Mouse (Mus musculus): ENCODE measurements around the gene Pin1. TPM values are rescaled to one million over a fixed set of nuclear protein-coding genes. Genes with fewer than 3 reads are reported as not detected.
"Not testable (repeated sequence)": the region's sequence is repeated elsewhere in the genome, so short reads cannot be mapped to it uniquely, and the experiment has no call there.

Gene Pin1
- 47.4 and 48.4 TPM in 2 replicates for polyA plus RNA-seq (2015; fragmentation: Nextera tagmentation; extraction: Ambion mirVana)

- peak; percentile 99 for ATAC-seq (replicated peaks; ENCODE audit: extremely low read depth, insufficient read depth, low FRiP score)
- WGBS: under 1% methylated on average over 45 of the region's 45 CpGs
- Histone ChIP-seq H3K4me1 (ENCODE audit: control insufficient read depth, insufficient read depth, low read length) (peaks cover 17% of the 10 kb centered on the region), H3K27me3 (ENCODE audit: control insufficient read depth, insufficient read depth, low read length) (no peaks in the 10 kb centered on the region), H3K4me3 (ENCODE audit: low read length) (peak within 1 kb of the TSS; percentile 88), H3K36me3 (ENCODE audit: control insufficient read depth, insufficient read depth) (peaks cover 15% of the 10 kb centered on the region), H3K27ac (ENCODE audit: low read length) (peak within 1 kb of the TSS; percentile 51; the same call in 1 of the 2 replicates), H3K9ac (ENCODE audit: low read length) (peak within 1 kb of the TSS; percentile 93), H3K9me3 (replicated peaks; ENCODE audit: control insufficient read depth, low read length) (no peaks in the 10 kb centered on the region), H3K4me2 (ENCODE audit: low read depth, low read length) (peak within 1 kb of the TSS; percentile 90)
These were observed at the start of gene Pin1 for GRCm38 (mm10) chr9:20651602-20652259. TSS of gene Pin1 (plus strand) at chr9:20652095.

GRCm38 (mm10) chr9:20606269-20606668 is 45.6 kb upstream of the Pin1 start:
- peaks cover 7% of the 10 kb centered on the region; the same call in 1 of the 2 replicates for H3K36me3 ChIP-seq (ENCODE audit: control insufficient read depth, insufficient read depth)
- peaks cover 4% of the 10 kb centered on the region for H3K9me3 ChIP-seq (replicated peaks; ENCODE audit: control insufficient read depth, low read length)
- no peak overlapping the region; the same call in 1 of the 2 replicates for H3K4me2 ChIP-seq (ENCODE audit: low read depth, low read length)
- 78% methylated on average over 1 of the region's 1 CpGs for WGBS
- H3K9ac ChIP-seq (ENCODE audit: low read length): no peak overlapping the region
- H3K27me3 ChIP-seq (ENCODE audit: control insufficient read depth, insufficient read depth, low read length): no peaks in the 10 kb centered on the region
- H3K4me3 ChIP-seq (ENCODE audit: low read length): no peak overlapping the region
- H3K4me1 ChIP-seq (ENCODE audit: control insufficient read depth, insufficient read depth, low read length): 0 out of 2 replicates have a peak, but pooled peaks cover 4% of the 10 kb centered on the region
- no peak for ATAC-seq (replicated peaks; ENCODE audit: extremely low read depth, insufficient read depth, low FRiP score)
- H3K27ac ChIP-seq (ENCODE audit: low read length): no peak overlapping the region

- Histone ChIP-seq H3K9me3 (replicated peaks; ENCODE audit: control insufficient read depth, low read length) (peaks cover 4% of the 10 kb centered on the region), H3K36me3 (ENCODE audit: control insufficient read depth, insufficient read depth) (peaks cover 7% of the 10 kb centered on the region; the same call in 1 of the 2 replicates), H3K9ac (ENCODE audit: low read length) (peak overlapping the region; percentile 96), H3K4me3 (ENCODE audit: low read length) (peak overlapping the region; percentile 93), H3K27me3 (ENCODE audit: control insufficient read depth, insufficient read depth, low read length) (no peaks in the 10 kb centered on the region), H3K27ac (ENCODE audit: low read length) (peak overlapping the region; percentile 98), H3K4me1 (ENCODE audit: control insufficient read depth, insufficient read depth, low read length) (0 out of 2 replicates have a peak, but pooled peaks cover 4% of the 10 kb centered on the region), H3K4me2 (ENCODE audit: low read depth, low read length) (peak overlapping the region; percentile 89)
- WGBS: under 1% methylated on average over 57 of the region's 57 CpGs
- ATAC-seq (replicated peaks; ENCODE audit: extremely low read depth, insufficient read depth, low FRiP score): peak; percentile 85
These were observed 44.6 kb upstream of the Pin1 start for GRCm38 (mm10) chr9:20607100-20607974.

DNA sequence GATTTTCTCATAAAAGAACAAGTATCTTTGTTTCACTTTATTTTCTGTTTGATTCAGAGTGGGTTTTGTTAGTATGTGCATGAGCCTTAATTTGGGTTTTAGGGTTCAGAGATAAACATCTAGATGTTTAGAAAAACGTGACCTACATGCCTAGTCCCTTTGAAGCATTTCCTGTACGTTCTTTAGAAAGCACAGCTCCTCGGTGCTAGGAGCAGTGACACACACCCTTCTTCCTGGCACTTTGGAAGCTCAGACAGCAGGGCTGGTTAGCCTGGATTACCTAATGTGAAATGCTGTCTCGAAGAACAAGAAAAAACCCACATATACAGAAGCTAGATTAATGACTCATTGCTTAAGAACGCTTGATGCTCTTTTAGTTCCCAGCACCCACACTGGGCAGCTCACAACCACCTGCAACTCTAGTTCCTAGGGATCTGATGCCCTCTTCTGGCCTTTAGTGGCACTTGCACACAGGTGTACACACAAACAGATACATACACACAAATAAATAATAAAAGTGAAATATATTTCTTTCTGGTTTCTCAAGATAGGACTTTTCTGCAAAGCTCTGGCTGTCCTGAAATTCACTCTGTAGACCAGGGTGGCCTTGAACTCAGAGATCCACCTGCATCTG is 41.9 kb upstream of the Pin1 start:
- WGBS: 82% methylated on average over 5 of the region's 5 CpGs
- Histone ChIP-seq H3K36me3 (ENCODE audit: control insufficient read depth, insufficient read depth) (peaks cover 7% of the 10 kb centered on the region; the same call in 1 of the 2 replicates), H3K4me1 (ENCODE audit: control insufficient read depth, insufficient read depth, low read length) (0 out of 2 replicates have a peak, but pooled peaks cover 4% of the 10 kb centered on the region), H3K9me3 (replicated peaks; ENCODE audit: control insufficient read depth, low read length) (peaks cover 4% of the 10 kb centered on the region), H3K4me3 (ENCODE audit: low read length) (no peak overlapping the region), H3K9ac (ENCODE audit: low read length) (no peak overlapping the region), H3K27me3 (ENCODE audit: control insufficient read depth, insufficient read depth, low read length) (no peaks in the 10 kb centered on the region), H3K4me2 (ENCODE audit: low read depth, low read length) (no peak overlapping the region), H3K27ac (ENCODE audit: low read length) (no peak overlapping the region)
- no peak for ATAC-seq (replicated peaks; ENCODE audit: extremely low read depth, insufficient read depth, low FRiP score)

GRCm38 (mm10) chr9:20611976-20612375 is 39.9 kb upstream of the Pin1 start:
- 73% methylated on average over 5 of the region's 5 CpGs for WGBS
- no peaks in the 10 kb centered on the region for H3K27me3 ChIP-seq (ENCODE audit: control insufficient read depth, insufficient read depth, low read length)
- no peak overlapping the region for H3K4me3 ChIP-seq (ENCODE audit: low read length)

DNA sequence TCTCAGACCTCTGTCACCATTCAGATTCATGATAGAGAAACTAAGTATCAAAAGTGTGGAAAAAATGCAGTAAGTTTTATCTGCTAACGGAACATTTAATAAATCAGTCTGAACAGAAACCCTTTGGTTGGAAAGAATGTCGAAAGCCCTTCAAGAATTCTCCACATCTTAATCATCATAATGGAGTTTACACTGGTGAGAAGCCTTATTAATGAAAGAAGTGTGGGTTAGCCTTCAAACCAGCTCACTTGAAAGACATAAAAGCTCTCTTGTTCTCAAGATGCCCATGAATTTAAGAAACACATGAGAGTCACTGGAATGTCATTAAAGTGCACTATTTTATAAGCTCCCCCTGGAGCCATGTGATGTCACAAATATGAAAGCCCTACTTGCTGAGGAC is 35.2 kb upstream of the Pin1 start:
- Histone ChIP-seq H3K9me3 (replicated peaks; ENCODE audit: control insufficient read depth, low read length) (no peaks in the 10 kb centered on the region), H3K27me3 (ENCODE audit: control insufficient read depth, insufficient read depth, low read length) (no peaks in the 10 kb centered on the region), H3K36me3 (ENCODE audit: control insufficient read depth, insufficient read depth) (0 out of 2 replicates have a peak, but pooled peaks cover 2% of the 10 kb centered on the region), H3K4me3 (ENCODE audit: low read length) (no peak overlapping the region), H3K4me2 (ENCODE audit: low read depth, low read length) (no peak overlapping the region), H3K27ac (ENCODE audit: low read length) (no peak overlapping the region), H3K9ac (ENCODE audit: low read length) (no peak overlapping the region), H3K4me1 (ENCODE audit: control insufficient read depth, insufficient read depth, low read length) (no peaks in the 10 kb centered on the region)
- WGBS: 80% methylated on average over 2 of the region's 2 CpGs
- ATAC-seq (replicated peaks; ENCODE audit: extremely low read depth, insufficient read depth, low FRiP score): no peak

More at GRCm38 (mm10) chr9:20611976-20612375, 39.9 kb upstream of the Pin1 start:
- ATAC-seq (replicated peaks; ENCODE audit: extremely low read depth, insufficient read depth, low FRiP score): no peak
- no peak overlapping the region for H3K9ac ChIP-seq (ENCODE audit: low read length)
- H3K4me2 ChIP-seq (ENCODE audit: low read depth, low read length): no peak overlapping the region
- H3K9me3 ChIP-seq (replicated peaks; ENCODE audit: control insufficient read depth, low read length): peaks cover 4% of the 10 kb centered on the region
- H3K27ac ChIP-seq (ENCODE audit: low read length): no peak overlapping the region
- peaks cover 7% of the 10 kb centered on the region; the same call in 1 of the 2 replicates for H3K36me3 ChIP-seq (ENCODE audit: control insufficient read depth, insufficient read depth)
- 0 out of 2 replicates have a peak, but pooled peaks cover 2% of the 10 kb centered on the region for H3K4me1 ChIP-seq (ENCODE audit: control insufficient read depth, insufficient read depth, low read length)

DNA sequence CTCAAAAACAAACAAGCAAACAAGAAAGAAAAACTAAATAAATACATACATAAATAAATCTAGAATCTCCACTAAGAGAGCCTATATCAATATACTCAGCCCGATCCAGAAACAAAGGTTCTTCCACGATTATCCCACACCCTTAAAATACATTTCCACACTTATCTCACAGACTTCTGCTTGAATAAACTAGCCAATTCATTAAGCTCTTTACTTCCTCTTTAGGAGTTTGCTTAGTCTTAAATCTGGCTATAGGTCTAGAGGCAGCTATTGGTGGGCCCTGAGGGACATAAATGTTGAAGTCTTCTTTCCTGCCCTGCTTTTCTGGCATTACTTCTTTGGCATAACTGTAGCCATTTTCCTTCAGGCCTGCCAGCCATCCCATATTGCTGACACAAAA is 20.6 kb upstream of the Pin1 start:
- H3K9ac ChIP-seq (ENCODE audit: low read length): no peak overlapping the region
- ATAC-seq (replicated peaks; ENCODE audit: extremely low read depth, insufficient read depth, low FRiP score): no peak

GRCm38 (mm10) chr9:20635676-20636075 is 16.2 kb upstream of the Pin1 start:
- not testable (repeated sequence) for H3K4me2 ChIP-seq (ENCODE audit: low read depth, low read length); H3K4me3 ChIP-seq (ENCODE audit: low read length); H3K9ac ChIP-seq (ENCODE audit: low read length); H3K9me3 ChIP-seq (replicated peaks; ENCODE audit: control insufficient read depth, low read length); H3K27me3 ChIP-seq (ENCODE audit: control insufficient read depth, insufficient read depth, low read length); H3K4me1 ChIP-seq (ENCODE audit: control insufficient read depth, insufficient read depth, low read length)
- H3K27ac ChIP-seq (ENCODE audit: low read length): peak overlapping the region; percentile 49; the same call in 1 of the 2 replicates
- WGBS: 94% methylated on average over 8 of the region's 8 CpGs
- H3K36me3 ChIP-seq (ENCODE audit: control insufficient read depth, insufficient read depth): peaks cover 14% of the 10 kb centered on the region
- ATAC-seq (replicated peaks; ENCODE audit: extremely low read depth, insufficient read depth, low FRiP score): 0 out of 2 replicates have a peak, but pooled peaks have one; percentile 37

More for the DNA sequence above, 20.6 kb upstream of the Pin1 start:
- Histone ChIP-seq H3K27ac (ENCODE audit: low read length) (no peak overlapping the region), H3K36me3 (ENCODE audit: control insufficient read depth, insufficient read depth) (no peaks in the 10 kb centered on the region), H3K4me2 (ENCODE audit: low read depth, low read length) (no peak overlapping the region), H3K27me3 (ENCODE audit: control insufficient read depth, insufficient read depth, low read length) (no peaks in the 10 kb centered on the region), H3K9me3 (replicated peaks; ENCODE audit: control insufficient read depth, low read length) (no peaks in the 10 kb centered on the region), H3K4me1 (ENCODE audit: control insufficient read depth, insufficient read depth, low read length) (no peaks in the 10 kb centered on the region), H3K4me3 (ENCODE audit: low read length) (no peak overlapping the region)
- 87% methylated on average over 2 of the region's 2 CpGs for WGBS
